Mouse (Mus musculus) embryonic facial prominence, embryonic 12.5 days (tissue): ENCODE results near the gene Fus. TPM values are rescaled to one million over a fixed set of nuclear protein-coding genes. Genes with fewer than 3 reads are reported as not detected.
"Not testable (repeated sequence)": the region's sequence is repeated elsewhere in the genome, so short reads cannot be mapped to it uniquely, and the experiment has no call there.

ENCODE experiments used
- ATAC-seq: fragments of 200-750 bp; cut with Nextera tagmentation; 2 replicates; pipeline ENCODE4 v1.8.0; 2017; ENCODE audit not compliant: insufficient number of reproducible peaks, insufficient read depth, low FRiP score, low TSS enrichment
- H3K27ac ChIP-seq: fragments of 300-500 bp; sonication (generic); 2 replicates; pipeline ENCODE4 v1.5.1; 2016; ENCODE audit warnings: mild to moderate bottlenecking
- H3K27me3 ChIP-seq: fragments of 300-500 bp; sonication (generic); 2 replicates; pipeline ENCODE4 v1.6.1; 2016; ENCODE audit warnings: mild to moderate bottlenecking, moderate library complexity
- H3K36me3 ChIP-seq: fragments of 300-500 bp; sonication (generic); 2 replicates; pipeline ENCODE4 v1.6.1; 2016; ENCODE audit warnings: mild to moderate bottlenecking
- H3K4me1 ChIP-seq: fragments of 300-500 bp; sonication (generic); 2 replicates; pipeline ENCODE4 v1.6.1; 2016
- H3K4me2 ChIP-seq: fragments of 300-500 bp; sonication (generic); replicated peaks from 2 replicates; pipeline ENCODE4 v1.6.1; 2016; ENCODE audit warnings: mild to moderate bottlenecking, moderate library complexity
- H3K4me3 ChIP-seq: fragments of 300-500 bp; sonication (generic); 2 replicates; pipeline ENCODE4 v1.5.1; 2016; ENCODE audit warnings: mild to moderate bottlenecking
- H3K9ac ChIP-seq: fragments of 300-500 bp; sonication (generic); 2 replicates; pipeline ENCODE4 v1.6.1; 2016; ENCODE audit warnings: mild to moderate bottlenecking, moderate library complexity
- H3K9me3 ChIP-seq: fragments of 300-500 bp; sonication (generic); 2 replicates; pipeline ENCODE4 v1.6.1; 2016; ENCODE audit warnings: mild to moderate bottlenecking, moderate library complexity
- WGBS: fragments of 180-500 bp; shearing (Covaris S2); methylation state at CpG from one replicate; pipeline ENCODE4 v1.1.7; 2016; 5-methylcytosine and 5-hydroxymethylcytosine counted together
- polyA plus RNA-seq: library from polyadenylated mRNA; unstranded; fragments of >200 nt; fragmentation: Nextera tagmentation; extraction: Ambion mirVana; gene quantifications from 2 replicates; pipeline ENCODE4 v1.2.1, GENCODE M21; 2016

Fus gene
- polyA plus RNA-seq, 1 experiment from 2014 or later: 594 TPM

GRCm38 (mm10) chr7:128012136-128012780 lies 45.0 kb downstream of the Fus start:
- H3K9ac ChIP-seq: no peak overlapping the region
- H3K4me1 ChIP-seq: 0 out of 2 replicates have a peak, but pooled peaks cover 7% of the 10 kb centered on the region
- no peaks in the 10 kb centered on the region for H3K36me3 ChIP-seq
- H3K4me3 ChIP-seq: no peak overlapping the region
- ATAC-seq: no peak
- 81% methylated on average over 13 of the region's 13 CpGs for WGBS
- H3K27ac ChIP-seq: no peak overlapping the region
- H3K9me3 ChIP-seq: no peaks in the 10 kb centered on the region
- no peak overlapping the region for H3K4me2 ChIP-seq
- peaks cover 5% of the 10 kb centered on the region; the same call in 1 of the 2 replicates for H3K27me3 ChIP-seq

- 0 out of 2 replicates have a peak, but pooled peaks cover 7% of the 10 kb centered on the region for H3K4me1 ChIP-seq
- H3K9me3 ChIP-seq: no peaks in the 10 kb centered on the region
- no peak overlapping the region for H3K4me3 ChIP-seq
- no peak overlapping the region for H3K27ac ChIP-seq
- ATAC-seq: no peak
- H3K9ac ChIP-seq: no peak overlapping the region
- H3K4me2 ChIP-seq: no peak overlapping the region
- WGBS: 94% methylated on average over 13 of the region's 13 CpGs
- no peaks in the 10 kb centered on the region for H3K36me3 ChIP-seq
- peaks cover 5% of the 10 kb centered on the region; the same call in 1 of the 2 replicates for H3K27me3 ChIP-seq
Measured at GRCm38 (mm10) chr7:128013116-128013515, 45.9 kb downstream of the Fus start.

- H3K4me1 ChIP-seq, ATAC-seq, H3K4me2 ChIP-seq, H3K36me3 ChIP-seq, H3K27me3 ChIP-seq, H3K4me3 ChIP-seq, H3K9me3 ChIP-seq, H3K27ac ChIP-seq, H3K9ac ChIP-seq: not testable (repeated sequence)
- WGBS: 75% methylated on average over 5 of the region's 5 CpGs
Measured at GRCm38 (mm10) chr7:128016134-128016533, 48.9 kb downstream of the Fus start.

GRCm38 (mm10) chr7:128016650-128017049 lies 49.4 kb downstream of the Fus start:
- no peaks in the 10 kb centered on the region for H3K4me1 ChIP-seq
- no peaks in the 10 kb centered on the region for H3K9me3 ChIP-seq
- no peak overlapping the region for H3K4me2 ChIP-seq
- H3K9ac ChIP-seq: no peak overlapping the region
- H3K27me3 ChIP-seq: no peaks in the 10 kb centered on the region
- WGBS: 76% methylated on average over 6 of the region's 6 CpGs
- H3K4me3 ChIP-seq: no peak overlapping the region
- H3K36me3 ChIP-seq: no peaks in the 10 kb centered on the region
- ATAC-seq: no peak
- no peak overlapping the region for H3K27ac ChIP-seq

- H3K27ac ChIP-seq: no peak overlapping the region
- no peak overlapping the region for H3K4me2 ChIP-seq
- no peaks in the 10 kb centered on the region for H3K9me3 ChIP-seq
- ATAC-seq: no peak
- 83% methylated on average over 3 of the region's 3 CpGs for WGBS
- no peaks in the 10 kb centered on the region for H3K27me3 ChIP-seq
- H3K4me1 ChIP-seq: no peaks in the 10 kb centered on the region
- no peak overlapping the region for H3K9ac ChIP-seq
- no peaks in the 10 kb centered on the region for H3K36me3 ChIP-seq
- H3K4me3 ChIP-seq: no peak overlapping the region
Measured at GRCm38 (mm10) chr7:128018275-128018674, 51.0 kb downstream of the Fus start.

GRCm38 (mm10) chr7:128019187-128019586 lies 51.9 kb downstream of the Fus start:
- Histone ChIP-seq H3K4me3 (no peak overlapping the region), H3K9me3 (no peaks in the 10 kb centered on the region), H3K27ac (no peak overlapping the region), H3K4me1 (no peaks in the 10 kb centered on the region), H3K36me3 (no peaks in the 10 kb centered on the region), H3K27me3 (no peaks in the 10 kb centered on the region), H3K4me2 (no peak overlapping the region), H3K9ac (no peak overlapping the region)
- no peak for ATAC-seq
- 74% methylated on average over 2 of the region's 2 CpGs for WGBS

- Histone ChIP-seq H3K27me3 (no peaks in the 10 kb centered on the region), H3K4me2 (no peak overlapping the region), H3K4me3 (no peak overlapping the region), H3K4me1 (no peaks in the 10 kb centered on the region), H3K9me3 (no peaks in the 10 kb centered on the region), H3K27ac (no peak overlapping the region), H3K9ac (no peak overlapping the region), H3K36me3 (no peaks in the 10 kb centered on the region)
- ATAC-seq: no peak
- 60% methylated on average over 8 of the region's 8 CpGs for WGBS
Measured at GRCm38 (mm10) chr7:128022974-128023373, 55.7 kb downstream of the Fus start.

GRCm38 (mm10) chr7:128023565-128023964 lies 56.3 kb downstream of the Fus start:
- H3K36me3 ChIP-seq: no peaks in the 10 kb centered on the region
- no peak overlapping the region for H3K9ac ChIP-seq
- no peaks in the 10 kb centered on the region for H3K9me3 ChIP-seq
- no peaks in the 10 kb centered on the region for H3K4me1 ChIP-seq
- no peak overlapping the region for H3K4me2 ChIP-seq
- no peak for ATAC-seq
- no peak overlapping the region for H3K4me3 ChIP-seq
- no peak overlapping the region for H3K27ac ChIP-seq
- no peaks in the 10 kb centered on the region for H3K27me3 ChIP-seq
- 93% methylated on average over 4 of the region's 4 CpGs for WGBS

GRCm38 (mm10) chr7:128024364-128024763 lies 57.1 kb downstream of the Fus start:
- Histone ChIP-seq H3K36me3 (no peaks in the 10 kb centered on the region), H3K9ac (no peak overlapping the region), H3K27ac (no peak overlapping the region), H3K4me3 (no peak overlapping the region), H3K27me3 (no peaks in the 10 kb centered on the region), H3K9me3 (no peaks in the 10 kb centered on the region), H3K4me1 (no peaks in the 10 kb centered on the region), H3K4me2 (no peak overlapping the region)
- WGBS: 92% methylated on average over 9 of the region's 9 CpGs
- no peak for ATAC-seq

GRCm38 (mm10) chr7:128024932-128025331 lies 57.7 kb downstream of the Fus start:
- Histone ChIP-seq H3K4me1 (no peaks in the 10 kb centered on the region), H3K9me3 (no peaks in the 10 kb centered on the region), H3K27me3 (no peaks in the 10 kb centered on the region), H3K9ac (no peak overlapping the region), H3K4me3 (no peak overlapping the region), H3K36me3 (no peaks in the 10 kb centered on the region), H3K27ac (no peak overlapping the region), H3K4me2 (no peak overlapping the region)
- no peak for ATAC-seq
- WGBS: 86% methylated on average over 4 of the region's 4 CpGs

GRCm38 (mm10) chr7:128025381-128025780 lies 58.1 kb downstream of the Fus start:
- Histone ChIP-seq H3K4me3 (no peak overlapping the region), H3K9me3 (no peaks in the 10 kb centered on the region), H3K27ac (no peak overlapping the region), H3K27me3 (no peaks in the 10 kb centered on the region), H3K9ac (no peak overlapping the region), H3K4me1 (no peaks in the 10 kb centered on the region), H3K4me2 (no peak overlapping the region), H3K36me3 (no peaks in the 10 kb centered on the region)
- no peak for ATAC-seq
- WGBS: 72% methylated on average over 4 of the region's 4 CpGs

- H3K9ac ChIP-seq: no peak overlapping the region
- 36% methylated on average over 9 of the region's 9 CpGs for WGBS
Measured at GRCm38 (mm10) chr7:128031403-128031976, 64.2 kb downstream of the Fus start.

More at GRCm38 (mm10) chr7:128031403-128031976, 64.2 kb downstream of the Fus start:
- Histone ChIP-seq H3K36me3 (no peaks in the 10 kb centered on the region), H3K27ac (no peak overlapping the region), H3K4me1 (no peaks in the 10 kb centered on the region), H3K27me3 (no peaks in the 10 kb centered on the region), H3K9me3 (no peaks in the 10 kb centered on the region), H3K4me3 (no peak overlapping the region), H3K4me2 (no peak overlapping the region)
- ATAC-seq: no peak
